Mouse (Mus musculus) kidney, adult 18-20 months (tissue): ENCODE data around the gene Morf4l1.
"Not testable (repeated sequence)": the region's sequence is repeated elsewhere in the genome, so short reads cannot be mapped to it uniquely, and the experiment has no call there.

Source experiments
- DNase-seq: peaks from one replicate; pipeline ENCODE4 v3.0.0; 2021

The Morf4l1 gene

DNA sequence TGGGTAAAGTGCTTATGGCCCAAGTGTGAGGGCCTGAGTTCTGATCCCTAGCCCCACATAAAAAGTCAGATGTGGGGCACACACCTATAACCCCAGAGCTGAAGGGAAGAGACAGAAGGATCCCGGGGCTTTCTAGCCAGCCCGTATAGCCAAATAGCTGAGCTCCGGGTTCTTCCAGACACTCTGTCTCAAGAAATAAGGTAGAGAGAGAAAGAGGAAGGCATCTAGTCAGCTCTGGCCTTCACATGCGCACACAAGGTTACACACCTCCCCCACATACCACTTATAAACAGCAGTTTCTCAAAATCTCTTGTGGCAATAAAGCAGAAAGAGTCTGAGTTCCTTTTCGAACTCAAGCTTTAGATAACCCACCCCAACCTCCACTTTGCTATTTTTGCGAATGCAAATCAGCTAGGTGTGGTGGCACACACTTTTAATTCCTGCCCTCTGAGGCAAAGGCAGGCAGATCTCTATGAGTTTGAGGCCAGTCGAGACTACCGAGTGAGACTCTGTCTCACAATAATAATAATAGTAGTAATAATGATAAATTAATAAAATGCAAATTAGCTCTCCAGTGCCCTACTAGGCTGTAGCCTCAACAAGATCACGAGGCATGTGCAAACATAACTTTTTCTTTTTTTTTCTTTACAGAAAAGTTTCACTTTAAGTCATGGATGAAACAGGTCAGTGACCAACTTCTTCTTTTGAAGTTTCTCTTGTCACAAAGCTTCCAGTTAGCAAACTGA lies 54.6 kb downstream of the Morf4l1 start:
- DNase-seq, result no peak

GRCm38 (mm10) chr9:90056716-90057115 lies 57.9 kb downstream of the Morf4l1 start:
- DNase-seq, result no peak

- DNase-seq, result no peak
Observed at GRCm38 (mm10) chr9:90055911-90056310, 58.7 kb downstream of the Morf4l1 start.

GRCm38 (mm10) chr9:90055409-90055808 lies 59.2 kb downstream of the Morf4l1 start:
- DNase-seq, result no peak

DNA sequence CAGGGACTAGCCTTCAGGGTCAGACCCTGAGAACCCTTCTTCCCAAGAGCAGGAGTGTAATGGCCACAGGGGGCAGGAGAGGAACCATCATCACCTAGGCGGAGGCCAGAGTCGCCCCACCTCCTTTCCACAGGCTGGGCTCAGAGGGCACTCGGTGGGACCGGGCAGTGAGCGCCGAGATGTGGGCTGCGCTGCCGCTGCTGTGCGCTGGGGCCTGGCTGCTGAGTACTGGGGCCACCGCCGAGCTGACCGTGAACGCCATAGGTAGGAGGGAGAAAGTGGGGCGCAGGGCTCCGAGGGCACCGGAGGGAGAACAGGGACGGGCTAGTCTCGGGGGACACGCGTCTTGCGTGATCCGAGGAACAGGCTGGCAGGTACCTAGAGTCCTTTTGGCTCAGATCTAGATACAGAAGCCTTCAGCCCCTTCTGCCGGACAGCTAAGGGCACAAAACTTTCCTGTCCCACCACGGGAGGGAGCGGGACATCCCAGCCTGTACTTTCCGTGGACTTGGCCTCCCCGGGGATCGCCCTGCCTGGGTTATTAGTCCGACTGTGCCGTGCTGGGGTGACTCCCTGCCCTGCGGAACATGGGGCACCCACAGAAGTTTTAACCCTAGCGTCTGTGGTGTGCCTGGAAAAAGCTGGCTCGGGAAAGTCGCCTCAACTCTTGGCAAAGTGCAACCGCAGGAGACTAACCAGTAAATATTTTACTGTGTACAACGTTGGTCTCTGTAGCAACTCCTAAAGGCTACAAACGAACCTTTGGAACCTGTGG lies 60.0 kb downstream of the Morf4l1 start:
- DNase-seq, result peak; percentile 82

DNA sequence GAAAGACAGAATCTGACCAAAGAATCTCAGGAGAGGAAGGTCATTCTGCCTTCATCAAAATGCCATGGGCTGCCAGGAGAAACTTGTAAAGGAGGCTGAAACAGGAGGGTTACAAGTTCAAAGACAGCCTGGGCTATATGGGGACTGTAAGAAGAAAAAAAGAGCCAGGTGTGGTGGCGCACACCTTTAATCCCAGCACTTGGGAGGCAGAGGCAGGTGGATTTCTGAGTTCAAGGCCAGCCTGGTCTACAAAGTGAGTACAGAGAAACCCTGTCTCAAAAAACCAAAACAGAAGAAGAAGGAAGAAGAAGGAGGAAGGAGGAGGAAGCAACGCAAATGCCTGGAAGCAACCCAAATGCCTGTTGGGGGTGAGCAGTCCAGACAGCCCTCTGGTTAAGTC lies 60.7 kb downstream of the Morf4l1 start, which contains the start of gene Ctsh:
Ctsh (plus strand) TSS at position 301 of the 400 bp plus-strand sequence.
- no peak for DNase-seq

DNA sequence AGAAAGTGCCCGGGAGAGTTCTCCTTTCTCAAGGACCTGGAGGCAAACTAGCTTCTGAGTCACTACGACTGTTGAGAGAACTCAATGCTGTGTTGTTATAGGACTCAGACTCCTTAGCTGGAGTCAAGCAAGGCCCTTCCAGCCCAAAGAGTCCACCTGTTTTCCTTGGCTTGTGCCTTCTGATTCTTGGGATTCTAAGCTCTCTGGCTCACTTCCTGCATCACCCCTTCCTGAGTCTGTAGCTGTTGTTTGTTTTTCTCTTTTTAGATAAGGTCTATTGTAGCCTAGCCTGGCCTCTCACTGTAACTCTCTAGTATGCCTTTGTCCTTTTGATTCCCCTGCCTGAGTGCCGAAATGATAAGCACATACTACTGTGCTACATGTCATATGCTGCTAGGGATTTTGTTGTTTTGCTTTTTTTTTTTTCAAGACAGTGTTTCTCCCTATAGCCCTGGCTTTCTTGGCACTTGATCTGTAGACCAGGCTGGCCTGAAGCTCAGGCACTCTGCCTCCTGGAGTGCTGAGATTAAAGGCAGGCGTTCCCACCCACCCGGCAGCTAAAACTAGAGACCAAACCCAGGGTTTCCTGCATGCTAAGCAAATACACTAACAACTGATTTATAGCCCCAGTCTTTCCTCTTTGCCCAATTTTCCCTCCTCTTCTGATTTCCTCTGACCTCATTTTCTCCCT lies 66.5 kb downstream of the Morf4l1 start:
- DNase-seq, result no peak

DNA sequence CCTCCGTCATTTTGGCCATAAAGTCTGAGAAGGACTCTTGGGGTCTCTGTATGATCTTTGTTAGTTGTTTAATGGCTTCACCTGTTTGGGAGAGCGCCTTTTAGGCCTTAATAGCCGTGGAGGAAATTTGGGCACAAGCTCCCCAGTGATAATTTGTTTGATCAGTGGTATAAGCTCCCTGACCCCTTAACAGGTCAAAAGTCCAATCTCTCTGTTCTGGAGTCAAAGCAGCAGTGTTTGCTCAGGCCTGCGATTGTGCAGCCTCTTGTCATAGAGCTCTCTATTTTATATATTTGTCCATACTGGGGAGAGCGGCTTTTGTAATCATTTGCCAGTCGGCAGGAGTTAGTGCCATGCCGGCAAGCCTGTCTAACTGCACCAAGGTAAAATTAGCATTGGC lies 69.4 kb downstream of the Morf4l1 start:
- DNase-seq, result no peak

- DNase-seq, result not testable (repeated sequence)
Observed at GRCm38 (mm10) chr9:90042906-90043305, 71.7 kb downstream of the Morf4l1 start.
